Mouse (Mus musculus) embryonic facial prominence, embryonic 11.5 days (tissue): ENCODE measurements at regions not wholly inside any gene's neighbourhood (a gene's known extent, or its start where the extent isn't known, plus 50 kb on each side); places are given as distances from the start of the nearest gene placed in this dataset.

Experiments
- ATAC-seq: fragments of 200-750 bp; cut with Nextera tagmentation; replicated peaks from 2 replicates; pipeline ENCODE4 v1.8.0; 2017; ENCODE audit warnings: low read depth; ENCODE audit not compliant: insufficient number of reproducible peaks, low FRiP score, low TSS enrichment
- DNase-seq: peaks from one replicate; pipeline ENCODE4 v3.0.0-alpha.2; 2015; ENCODE audit warnings: low spot score
- H3K27ac ChIP-seq: fragments of 300-500 bp; sonication (generic); replicated peaks from 2 replicates; pipeline ENCODE4 v1.5.1; 2014; ENCODE audit warnings: mild to moderate bottlenecking, low read depth, low read length, control low read depth
- H3K27me3 ChIP-seq: fragments of 300-500 bp; sonication (generic); 2 replicates; pipeline ENCODE4 v1.6.1; 2014; ENCODE audit warnings: mild to moderate bottlenecking, low read length, moderate library complexity, mixed read lengths; ENCODE audit not compliant: control insufficient read depth, insufficient read depth
- H3K36me3 ChIP-seq: fragments of 300-500 bp; sonication (generic); replicated peaks from 2 replicates; pipeline ENCODE4 v1.6.1; 2014; ENCODE audit warnings: low read depth, mild to moderate bottlenecking, low read length, moderate library complexity, mixed read lengths; ENCODE audit not compliant: control insufficient read depth, insufficient read depth
- H3K4me1 ChIP-seq: fragments of 300-500 bp; sonication (generic); 2 replicates; pipeline ENCODE4 v1.6.1; 2014; ENCODE audit warnings: low read length, mixed read lengths; ENCODE audit not compliant: control insufficient read depth, insufficient read depth
- H3K4me2 ChIP-seq: fragments of 300-500 bp; sonication (generic); 2 replicates; pipeline ENCODE4 v1.6.1; 2014; ENCODE audit warnings: low read depth, mild to moderate bottlenecking, control low read depth, low read length, moderate library complexity
- H3K4me3 ChIP-seq: fragments of 300-500 bp; sonication (generic); 2 replicates; pipeline ENCODE4 v1.5.1; 2014; ENCODE audit warnings: low read depth, low read length, control low read depth
- H3K9ac ChIP-seq: fragments of 300-500 bp; sonication (generic); replicated peaks from 2 replicates; pipeline ENCODE4 v1.6.1; 2014; ENCODE audit warnings: mild to moderate bottlenecking, control low read depth, low read length
- H3K9me3 ChIP-seq: fragments of 300-500 bp; sonication (generic); replicated peaks from 2 replicates; pipeline ENCODE4 v1.6.1; 2016; ENCODE audit warnings: mild to moderate bottlenecking, low read length, inconsistent platforms, mixed read lengths; ENCODE audit not compliant: control insufficient read depth
- WGBS: fragments of 180-500 bp; shearing (Covaris S2); extraction: QIAGEN DNeasy Blood & Tissue Kit; methylation state at CpG from one replicate; pipeline ENCODE4 v1.1.7; 2014; 5-methylcytosine and 5-hydroxymethylcytosine counted together

DNA sequence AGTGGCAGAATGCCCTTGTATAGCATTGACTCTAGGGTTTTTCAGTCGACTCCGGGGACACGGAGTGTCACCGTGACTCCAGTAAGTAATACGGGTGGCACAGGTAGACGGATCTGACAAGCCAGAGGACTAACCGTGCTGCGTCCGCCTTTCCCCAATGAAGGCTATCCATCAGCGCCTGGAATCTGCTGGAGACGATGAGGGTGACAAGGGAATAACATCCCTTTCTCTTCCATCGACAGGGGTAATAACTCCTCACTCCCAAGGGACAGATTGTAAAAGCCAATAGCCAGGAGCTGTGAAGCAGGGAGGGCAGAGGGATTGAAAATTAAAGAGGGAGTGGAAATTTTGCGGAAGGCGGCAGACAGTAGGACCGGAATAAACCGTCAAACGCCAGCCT is 151.5 kb downstream of the Zfp281 start:
- Histone ChIP-seq H3K4me2 (no peak overlapping the region), H3K9ac (no peak overlapping the region), H3K4me1 (no peaks in the 10 kb centered on the region), H3K27ac (no peak overlapping the region), H3K36me3 (no peaks in the 10 kb centered on the region), H3K27me3 (no peaks in the 10 kb centered on the region), H3K9me3 (no peaks in the 10 kb centered on the region), H3K4me3 (no peak overlapping the region)
- 75% methylated on average over 17 of the region's 17 CpGs for WGBS
- DNase-seq = no peak
- ATAC-seq = no peak

DNA sequence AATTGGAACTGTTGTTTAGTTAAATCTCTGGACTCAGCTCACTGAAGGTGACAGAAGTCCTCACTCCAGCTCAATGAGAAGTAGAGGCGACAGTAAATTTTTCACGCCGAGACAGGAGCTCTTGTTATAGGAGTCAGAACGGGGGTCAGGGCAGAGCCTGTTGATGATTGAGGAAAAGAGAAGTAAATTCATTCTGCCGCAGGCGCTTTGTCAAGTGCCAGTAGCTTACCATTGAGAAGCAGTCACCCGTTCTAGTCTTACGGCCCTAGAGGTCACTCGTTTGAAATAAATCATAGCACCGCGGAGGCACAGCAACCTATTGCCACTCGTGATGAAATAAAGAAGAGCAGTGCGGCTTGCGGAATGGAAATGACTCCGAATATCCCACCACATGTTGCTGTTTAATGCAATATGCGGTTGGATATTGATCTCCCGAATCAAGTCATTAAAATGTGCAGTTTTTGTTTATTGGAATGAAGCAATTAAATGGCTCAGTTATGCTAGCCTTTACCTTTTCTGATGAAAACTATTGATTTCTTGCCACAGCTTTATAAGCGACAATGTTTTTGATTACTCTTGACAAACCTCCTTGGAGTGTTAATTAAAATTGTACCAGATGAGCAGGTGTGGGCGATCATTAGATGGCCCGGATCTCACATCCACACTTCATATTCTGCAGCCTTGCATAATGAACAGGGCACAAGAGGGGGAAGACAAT is 152.7 kb downstream of the Zfp281 start:
- no peaks in the 10 kb centered on the region for H3K36me3 ChIP-seq
- H3K9me3 ChIP-seq = no peaks in the 10 kb centered on the region
- H3K27me3 ChIP-seq = no peaks in the 10 kb centered on the region
- H3K4me2 ChIP-seq = no peak overlapping the region
- no peak overlapping the region for H3K4me3 ChIP-seq
- no peak for DNase-seq
- no peak for ATAC-seq
- no peaks in the 10 kb centered on the region for H3K4me1 ChIP-seq
- 55% methylated on average over 20 of the region's 20 CpGs for WGBS
- H3K27ac ChIP-seq = no peak overlapping the region
- no peak overlapping the region for H3K9ac ChIP-seq

DNA sequence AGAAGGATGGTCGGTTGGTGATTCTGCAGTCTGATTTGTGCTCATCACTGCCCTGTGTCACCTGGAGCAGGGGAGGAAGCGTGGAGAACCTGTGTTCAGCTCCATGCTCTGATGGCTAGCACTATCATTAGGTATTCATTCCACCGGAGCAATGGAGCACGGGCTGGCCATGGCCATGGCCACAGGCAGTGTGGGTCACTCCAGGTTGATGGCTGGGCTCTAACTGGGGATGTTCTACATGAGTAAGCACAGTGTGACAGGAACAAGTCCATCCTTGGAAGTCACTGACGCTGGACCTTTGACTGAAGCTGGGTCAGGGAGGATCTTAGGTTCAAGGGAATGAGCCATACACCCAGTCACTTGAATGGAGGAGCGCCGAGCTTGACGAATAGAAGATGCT is 154.7 kb downstream of the Zfp281 start:
- H3K4me3 ChIP-seq = no peak overlapping the region
- no peak for ATAC-seq
- H3K27ac ChIP-seq = no peak overlapping the region
- no peaks in the 10 kb centered on the region for H3K36me3 ChIP-seq
- no peaks in the 10 kb centered on the region for H3K4me1 ChIP-seq
- H3K9ac ChIP-seq = no peak overlapping the region
- no peaks in the 10 kb centered on the region for H3K9me3 ChIP-seq
- no peak for DNase-seq
- no peaks in the 10 kb centered on the region for H3K27me3 ChIP-seq
- 83% methylated on average over 8 of the region's 8 CpGs for WGBS
- H3K4me2 ChIP-seq = no peak overlapping the region

GRCm38 (mm10) chr1:136781561-136782025 is 156.9 kb downstream of the Zfp281 start:
- DNase-seq (peak; percentile 18), ATAC-seq (no peak)
- Histone ChIP-seq H3K9me3 (no peaks in the 10 kb centered on the region), H3K27ac (no peak overlapping the region), H3K27me3 (no peaks in the 10 kb centered on the region), H3K4me1 (no peaks in the 10 kb centered on the region), H3K4me3 (no peak overlapping the region), H3K9ac (no peak overlapping the region), H3K36me3 (no peaks in the 10 kb centered on the region), H3K4me2 (0 out of 2 replicates have a peak overlapping the region, but pooled peaks have one; percentile 1)
- 45% methylated on average over 18 of the region's 18 CpGs for WGBS

DNA sequence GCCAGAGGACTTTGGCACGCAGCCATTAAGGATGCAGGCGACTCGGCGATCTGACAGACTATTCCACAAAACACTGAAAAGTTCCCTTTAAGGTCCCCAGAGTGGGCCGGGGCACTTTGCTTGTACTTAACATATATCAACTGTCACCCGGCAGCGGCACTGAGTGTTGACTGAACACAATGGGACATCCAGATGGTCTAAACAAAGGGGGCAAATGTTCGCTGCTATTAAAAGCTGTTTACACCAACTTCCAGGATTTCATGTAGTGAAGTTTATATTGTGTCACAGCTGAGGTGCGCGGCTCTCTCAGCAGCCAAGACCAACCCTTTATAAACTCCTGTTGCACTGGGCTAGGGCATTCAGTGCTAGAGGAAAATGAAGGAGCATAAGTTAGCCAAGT is 157.6 kb downstream of the Zfp281 start:
- H3K4me3 ChIP-seq = no peak overlapping the region
- no peaks in the 10 kb centered on the region for H3K4me1 ChIP-seq
- ATAC-seq (no peak), DNase-seq (peak; percentile 31)
- no peaks in the 10 kb centered on the region for H3K27me3 ChIP-seq
- no peak overlapping the region for H3K27ac ChIP-seq
- H3K4me2 ChIP-seq = no peak overlapping the region
- H3K36me3 ChIP-seq = no peaks in the 10 kb centered on the region
- no peaks in the 10 kb centered on the region for H3K9me3 ChIP-seq
- H3K9ac ChIP-seq = no peak overlapping the region
- 44% methylated on average over 10 of the region's 10 CpGs for WGBS

GRCm38 (mm10) chr1:136784178-136784577 is 159.5 kb downstream of the Zfp281 start:
- H3K4me3 ChIP-seq = no peak overlapping the region
- no peak overlapping the region for H3K27ac ChIP-seq
- ATAC-seq (no peak), DNase-seq (no peak)
- H3K9me3 ChIP-seq = no peaks in the 10 kb centered on the region
- no peak overlapping the region for H3K4me2 ChIP-seq
- no peaks in the 10 kb centered on the region for H3K4me1 ChIP-seq
- H3K9ac ChIP-seq = no peak overlapping the region
- no peaks in the 10 kb centered on the region for H3K36me3 ChIP-seq
- 63% methylated on average over 9 of the region's 9 CpGs for WGBS
- no peaks in the 10 kb centered on the region for H3K27me3 ChIP-seq

DNA sequence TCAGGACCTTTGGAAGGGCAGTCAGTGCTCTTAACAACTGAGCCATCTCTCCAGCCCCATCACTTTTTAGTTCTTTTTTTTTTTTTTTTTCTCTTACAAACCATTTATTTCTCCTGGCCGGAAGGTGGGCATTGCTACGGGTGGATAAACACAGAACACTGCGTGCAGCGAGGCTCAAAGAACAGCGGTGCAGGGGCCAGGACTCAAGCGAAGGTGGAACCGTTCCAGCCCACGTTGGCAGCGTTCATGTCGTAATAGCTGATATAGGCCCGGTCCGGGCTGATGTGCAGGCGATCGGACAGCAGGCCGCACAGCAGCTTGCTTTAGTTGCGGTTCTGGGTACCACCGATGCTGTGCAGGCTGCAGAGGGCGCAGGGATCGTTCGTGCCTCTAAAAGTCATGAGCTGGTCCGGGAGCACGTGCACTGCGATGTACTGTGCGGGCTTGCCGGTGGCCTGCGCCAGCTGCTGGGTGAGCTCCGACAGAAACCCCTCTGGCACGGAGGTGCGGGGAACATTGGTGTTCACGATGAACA is 164.3 kb downstream of the Zfp281 start:
- H3K27ac ChIP-seq = no peak overlapping the region
- H3K27me3 ChIP-seq = no peaks in the 10 kb centered on the region
- H3K4me2 ChIP-seq = no peak overlapping the region
- WGBS = 59% methylated on average over 30 of the region's 30 CpGs
- H3K4me3 ChIP-seq = no peak overlapping the region
- H3K9me3 ChIP-seq = no peaks in the 10 kb centered on the region
- DNase-seq (no peak), ATAC-seq (no peak)
- no peak overlapping the region for H3K9ac ChIP-seq
- no peaks in the 10 kb centered on the region for H3K36me3 ChIP-seq
- H3K4me1 ChIP-seq = no peaks in the 10 kb centered on the region

DNA sequence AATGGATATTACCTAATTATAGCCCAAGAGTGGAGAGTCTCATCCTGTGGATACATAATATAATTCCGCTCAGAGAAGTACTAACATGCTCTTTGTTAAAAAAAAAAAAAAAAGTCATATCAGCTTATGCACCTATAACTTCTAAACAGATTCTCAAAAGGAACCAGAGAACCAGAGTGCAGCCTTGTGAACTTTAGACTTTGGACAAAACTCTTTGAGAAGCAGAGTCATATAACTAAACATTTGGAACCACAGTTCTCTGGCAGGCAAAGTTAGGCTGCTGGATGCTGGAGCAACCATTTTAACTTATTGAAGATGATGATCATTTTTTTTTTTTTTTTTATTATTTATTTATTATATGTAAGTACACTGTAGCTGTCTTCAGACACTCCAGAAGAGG is 166.9 kb downstream of the Zfp281 start:
- H3K4me3 ChIP-seq = no peak overlapping the region
- H3K36me3 ChIP-seq = no peaks in the 10 kb centered on the region
- H3K27ac ChIP-seq = no peak overlapping the region
- DNase-seq (no peak), ATAC-seq (no peak)
- no peaks in the 10 kb centered on the region for H3K27me3 ChIP-seq
- H3K9me3 ChIP-seq = no peaks in the 10 kb centered on the region
- no peak overlapping the region for H3K4me2 ChIP-seq
- no peak overlapping the region for H3K9ac ChIP-seq
- 93% methylated on average over 1 of the region's 1 CpGs for WGBS
- no peaks in the 10 kb centered on the region for H3K4me1 ChIP-seq
